Mouse (Mus musculus): ENCODE data around the gene Rnft1. TPM values are rescaled to one million over a fixed set of nuclear protein-coding genes. Genes with fewer than 3 reads are reported as not detected.

Gene Rnft1
- polyA plus RNA-seq, 1 experiment, result 8.2 TPM

GRCm38 (mm10) chr11:86484910-86485510 lies 553 bp downstream of the Rnft1 start:
- peaks cover 3% of the 10 kb centered on the region for H3K36me3 ChIP-seq (ENCODE audit: control insufficient read depth, insufficient read depth)
- H3K4me2 ChIP-seq (ENCODE audit: low read depth), result peak overlapping the region; percentile 71
- H3K27me3 ChIP-seq (ENCODE audit: control insufficient read depth, insufficient read depth, insufficient read length), result no peaks in the 10 kb centered on the region
- peaks cover 3% of the 10 kb centered on the region for H3K79me2 ChIP-seq (ENCODE audit: control insufficient read depth, insufficient read depth)
- H3K4me3 ChIP-seq, result peak overlapping the region; percentile 91
- H3ac ChIP-seq (ENCODE audit: control insufficient read depth, insufficient read length), result peak overlapping the region; percentile 61
- TF ChIP-seq TCF3 (IDR thresholded peaks at IDR 0.05; ENCODE audit: insufficient read length, low read depth) (no peak), MAX (IDR thresholded peaks at IDR 0.05; ENCODE audit: low read depth) (no peak), SRF (IDR thresholded peaks at IDR 0.05; ENCODE audit: control insufficient read depth, insufficient read length, low read depth) (no peak), POLR2A (IDR thresholded peaks at IDR 0.05; ENCODE audit: insufficient read length, low read depth) (no peak), MYOG (IDR thresholded peaks at IDR 0.05; ENCODE audit: control insufficient read depth in 1 of 3, insufficient read depth in 1 of 3, insufficient read length in 2 of 3, low read depth in 2 of 3) (no peak), USF1 (IDR thresholded peaks at IDR 0.05; ENCODE audit: low read depth) (no peak)

- no peaks in the 10 kb centered on the region for H3K27me3 ChIP-seq (ENCODE audit: control insufficient read depth, insufficient read depth, insufficient read length)
- no peak overlapping the region for H3K4me2 ChIP-seq (ENCODE audit: low read depth)
- no peak overlapping the region for H3K4me3 ChIP-seq
- peaks cover 10% of the 10 kb centered on the region for H3K36me3 ChIP-seq (ENCODE audit: control insufficient read depth, insufficient read depth)
- H3ac ChIP-seq (ENCODE audit: control insufficient read depth, insufficient read length), result no peak overlapping the region
- TF ChIP-seq MYOD1 (IDR thresholded peaks at IDR 0.05; ENCODE audit: control insufficient read depth in 1 of 3, insufficient read length in 2 of 3, low read depth in 2 of 3) (no peak), MYOG (IDR thresholded peaks at IDR 0.05; ENCODE audit: control insufficient read depth in 1 of 3, insufficient read depth in 1 of 3, insufficient read length in 2 of 3, low read depth in 2 of 3) (no peak), POLR2A (IDR thresholded peaks at IDR 0.05; ENCODE audit: insufficient read length, low read depth) (no peak), USF1 (IDR thresholded peaks at IDR 0.05; ENCODE audit: low read depth) (no peak), E2F4 (IDR thresholded peaks at IDR 0.05; ENCODE audit: insufficient read depth) (no peak), MAX (IDR thresholded peaks at IDR 0.05; ENCODE audit: low read depth) (no peak), CEBPB (IDR thresholded peaks at IDR 0.05; ENCODE audit: insufficient read depth, poor library complexity, severe bottlenecking) (no peak), REST (IDR thresholded peaks at IDR 0.05; ENCODE audit: insufficient read depth, insufficient read length) (no peak), SRF (IDR thresholded peaks at IDR 0.05; ENCODE audit: control insufficient read depth, insufficient read length, low read depth) (no peak), TCF3 (IDR thresholded peaks at IDR 0.05; ENCODE audit: insufficient read length, low read depth) (no peak), TCF12 (IDR thresholded peaks at IDR 0.05; ENCODE audit: insufficient read depth, poor library complexity, severe bottlenecking) (no peak), POLR2AphosphoS2 (IDR thresholded peaks at IDR 0.05; ENCODE audit: insufficient read length, low read depth) (no peak)
- no peaks in the 10 kb centered on the region for H3K79me2 ChIP-seq (ENCODE audit: control insufficient read depth, insufficient read depth)
Measured at GRCm38 (mm10) chr11:86490782-86491181, 6.3 kb downstream of the Rnft1 start.

GRCm38 (mm10) chr11:86497356-86497755 lies 12.9 kb downstream of the Rnft1 start:
- H3K79me2 ChIP-seq (ENCODE audit: control insufficient read depth, insufficient read depth), result no peaks in the 10 kb centered on the region
- no peak for TF ChIP-seq POLR2AphosphoS2 (IDR thresholded peaks at IDR 0.05; ENCODE audit: insufficient read length, low read depth)
- TF ChIP-seq USF1 (IDR thresholded peaks at IDR 0.05; ENCODE audit: low read depth), result no peak
- no peak for TF ChIP-seq TCF3 (IDR thresholded peaks at IDR 0.05; ENCODE audit: insufficient read length, low read depth)
- no peak for TF ChIP-seq CEBPB (IDR thresholded peaks at IDR 0.05; ENCODE audit: insufficient read depth, poor library complexity, severe bottlenecking)
- no peak for TF ChIP-seq MAX (IDR thresholded peaks at IDR 0.05; ENCODE audit: low read depth)
- TF ChIP-seq E2F4 (IDR thresholded peaks at IDR 0.05; ENCODE audit: insufficient read depth), result no peak
- no peak for TF ChIP-seq POLR2A (IDR thresholded peaks at IDR 0.05; ENCODE audit: insufficient read length, low read depth)
- TF ChIP-seq SRF (IDR thresholded peaks at IDR 0.05; ENCODE audit: control insufficient read depth, insufficient read length, low read depth), result no peak
- TF ChIP-seq REST (IDR thresholded peaks at IDR 0.05; ENCODE audit: insufficient read depth, insufficient read length), result no peak
- TF ChIP-seq MYOD1 (IDR thresholded peaks at IDR 0.05; ENCODE audit: control insufficient read depth in 1 of 3, insufficient read length in 2 of 3, low read depth in 2 of 3), result no peak
- no peak for TF ChIP-seq TCF12 (IDR thresholded peaks at IDR 0.05; ENCODE audit: insufficient read depth, poor library complexity, severe bottlenecking)
- no peak for TF ChIP-seq MYOG (IDR thresholded peaks at IDR 0.05; ENCODE audit: control insufficient read depth in 1 of 3, insufficient read depth in 1 of 3, insufficient read length in 2 of 3, low read depth in 2 of 3)
- peaks cover 15% of the 10 kb centered on the region for H3K36me3 ChIP-seq (ENCODE audit: control insufficient read depth, insufficient read depth)
- no peak overlapping the region for H3ac ChIP-seq (ENCODE audit: control insufficient read depth, insufficient read length)
- H3K27me3 ChIP-seq (ENCODE audit: control insufficient read depth, insufficient read depth, insufficient read length), result no peaks in the 10 kb centered on the region
- H3K4me3 ChIP-seq, result no peak overlapping the region
- H3K4me2 ChIP-seq (ENCODE audit: low read depth), result no peak overlapping the region

GRCm38 (mm10) chr11:86497908-86498307 lies 13.5 kb downstream of the Rnft1 start:
- H3K4me2 ChIP-seq (ENCODE audit: low read depth), result no peak overlapping the region
- H3K79me2 ChIP-seq (ENCODE audit: control insufficient read depth, insufficient read depth), result no peaks in the 10 kb centered on the region
- H3ac ChIP-seq (ENCODE audit: control insufficient read depth, insufficient read length), result no peak overlapping the region
- TF ChIP-seq TCF12 (IDR thresholded peaks at IDR 0.05; ENCODE audit: insufficient read depth, poor library complexity, severe bottlenecking), result no peak
- TF ChIP-seq SRF (IDR thresholded peaks at IDR 0.05; ENCODE audit: control insufficient read depth, insufficient read length, low read depth), result no peak
- peak; percentile 16 for TF ChIP-seq POLR2AphosphoS2 (IDR thresholded peaks at IDR 0.05; ENCODE audit: insufficient read length, low read depth)
- TF ChIP-seq MYOG (IDR thresholded peaks at IDR 0.05; ENCODE audit: control insufficient read depth in 1 of 3, insufficient read depth in 1 of 3, insufficient read length in 2 of 3, low read depth in 2 of 3), result no peak
- no peak for TF ChIP-seq POLR2A (IDR thresholded peaks at IDR 0.05; ENCODE audit: insufficient read length, low read depth)
- H3K36me3 ChIP-seq (ENCODE audit: control insufficient read depth, insufficient read depth), result peaks cover 19% of the 10 kb centered on the region
- H3K27me3 ChIP-seq (ENCODE audit: control insufficient read depth, insufficient read depth, insufficient read length), result no peaks in the 10 kb centered on the region
- H3K4me3 ChIP-seq, result no peak overlapping the region

GRCm38 (mm10) chr11:86500795-86501194 lies 16.3 kb downstream of the Rnft1 start:
- Histone ChIP-seq H3K27me3 (ENCODE audit: control insufficient read depth, insufficient read depth, insufficient read length) (no peaks in the 10 kb centered on the region), H3K36me3 (ENCODE audit: control insufficient read depth, insufficient read depth) (peaks cover 35% of the 10 kb centered on the region), H3K4me3 (no peak overlapping the region), H3K4me2 (ENCODE audit: low read depth) (no peak overlapping the region), H3ac (ENCODE audit: control insufficient read depth, insufficient read length) (no peak overlapping the region), H3K79me2 (ENCODE audit: control insufficient read depth, insufficient read depth) (no peaks in the 10 kb centered on the region)
- TF ChIP-seq SRF (IDR thresholded peaks at IDR 0.05; ENCODE audit: control insufficient read depth, insufficient read length, low read depth) (no peak), POLR2A (IDR thresholded peaks at IDR 0.05; ENCODE audit: insufficient read length, low read depth) (no peak), POLR2AphosphoS2 (IDR thresholded peaks at IDR 0.05; ENCODE audit: insufficient read length, low read depth) (no peak), REST (IDR thresholded peaks at IDR 0.05; ENCODE audit: insufficient read depth, insufficient read length) (no peak), E2F4 (IDR thresholded peaks at IDR 0.05; ENCODE audit: insufficient read depth) (no peak), TCF3 (IDR thresholded peaks at IDR 0.05; ENCODE audit: insufficient read length, low read depth) (no peak), MYOD1 (IDR thresholded peaks at IDR 0.05; ENCODE audit: control insufficient read depth in 1 of 3, insufficient read length in 2 of 3, low read depth in 2 of 3) (no peak), CEBPB (IDR thresholded peaks at IDR 0.05; ENCODE audit: insufficient read depth, poor library complexity, severe bottlenecking) (no peak)
